Comparison of ENCODE assay signal across 26 mouse cellular contexts in genomic region chr13:12146402-12146801, GRCm38 (mm10). TPM values are rescaled to one million over a fixed set of nuclear protein-coding genes. Genes with fewer than 3 reads are reported as not detected.
DNase-seq lines count a peak whose midpoint lies in the region; ATAC-seq and TF ChIP-seq lines count a peak whose summit lies in the region.
"Had no signal": no experiment of that assay in that cellular context is flagged by ENCODE, and none has a peak within 500 bp of the region (broad histone marks: within the 10 kb centered on the region; RNA-seq: fewer than 3 reads in every experiment).

No protein-coding gene starts in this region.

- WGBS in heart, embryonic 13.5 days: 77% methylated on average over 2 of the region's 2 CpGs
- WGBS in kidney, postnatal 0 days: 52% methylated on average over 2 of the region's 2 CpGs
- WGBS in lung, postnatal 0 days: 43% methylated on average over 2 of the region's 2 CpGs
- WGBS in lung, adult 2 months: 65% methylated on average over 2 of the region's 2 CpGs

- H3K9ac ChIP-seq in heart, embryonic 13.5 days: no peak overlapping the region
- H3K9ac ChIP-seq in kidney, postnatal 0 days (ENCODE audit: low read depth, low read length): no peak overlapping the region
- no peak overlapping the region for H3K9ac ChIP-seq in lung, postnatal 0 days (replicated peaks; ENCODE audit: low read depth)
- H3K9ac ChIP-seq: forebrain, embryonic 13.5 days; hindbrain, embryonic 13.5 days had no signal

- H3K9me3 ChIP-seq in heart, embryonic 13.5 days: no peaks in the 10 kb centered on the region
- H3K9me3 ChIP-seq in kidney, postnatal 0 days (replicated peaks; ENCODE audit: low read length): no peaks in the 10 kb centered on the region
- H3K9me3 ChIP-seq in lung, postnatal 0 days (ENCODE audit: low read length): no peaks in the 10 kb centered on the region
- H3K9me3 ChIP-seq: forebrain, embryonic 10.5 days; forebrain, embryonic 13.5 days; G1E; heart, embryonic 10.5 days; hindbrain, embryonic 10.5 days; hindbrain, embryonic 13.5 days had no signal

- no peak for DNase-seq in heart, postnatal 10 days
- DNase-seq in kidney, postnatal 0 days (ENCODE audit: low spot score): peak; percentile 57
- DNase-seq in kidney, postnatal 4 days: no peak
- no peak for DNase-seq in lung, postnatal 0 days (ENCODE audit: low spot score)
- no peak for DNase-seq in lung, adult 2 months
- DNase-seq: adrenal gland, postnatal 10 days; adrenal gland, postnatal 36 days; cerebellum, adult 18-20 months; cerebellum, adult 9-10 months; cerebellum, postnatal 14 days; gastrocnemius, postnatal 10 days; gastrocnemius, postnatal 36 days; heart, adult 2 months; heart, postnatal 36 days had no signal

- no peak for ATAC-seq in heart, embryonic 13.5 days (ENCODE audit: extremely low read depth, insufficient number of reproducible peaks, low FRiP score, low TSS enrichment)
- no peak for ATAC-seq in kidney, postnatal 0 days (replicated peaks; ENCODE audit: low FRiP score, low read depth)
- peak; percentile 33; the same call in 1 of the 2 replicates for ATAC-seq in lung, postnatal 0 days
- ATAC-seq: forebrain, embryonic 13.5 days; forebrain, embryonic 16.5 days; hindbrain, embryonic 16.5 days; Patski had no signal

- peaks cover 26% of the 10 kb centered on the region for H3K4me1 ChIP-seq in heart, embryonic 13.5 days
- no peaks in the 10 kb centered on the region; the same call in 1 of the 2 replicates for H3K4me1 ChIP-seq in kidney, postnatal 0 days (replicated peaks; ENCODE audit: insufficient read depth, low read length)
- no peaks in the 10 kb centered on the region for H3K4me1 ChIP-seq in lung, postnatal 0 days (ENCODE audit: insufficient read depth, low read depth, low read length)
- H3K4me1 ChIP-seq in lung, adult 2 months (ENCODE audit: control insufficient read depth, insufficient read depth, low read length): no peaks in the 10 kb centered on the region
- H3K4me1 ChIP-seq: forebrain, embryonic 10.5 days; forebrain, embryonic 13.5 days; hindbrain, embryonic 10.5 days; hindbrain, embryonic 13.5 days had no signal

- no peak for TF ChIP-seq CTCF in kidney, postnatal 0 days (IDR thresholded peaks at IDR 0.05; ENCODE audit: low read depth)
- no peak for TF ChIP-seq CTCF in lung, postnatal 0 days (IDR thresholded peaks at IDR 0.05)
- no peak for TF ChIP-seq CTCF in lung, adult 2 months (IDR thresholded peaks at IDR 0.05; ENCODE audit: insufficient read depth, low read length)

- H3K4me2 ChIP-seq in heart, embryonic 13.5 days: no peak overlapping the region
- H3K4me2 ChIP-seq in kidney, postnatal 0 days (ENCODE audit: low read length): no peak overlapping the region
- H3K4me2 ChIP-seq in lung, postnatal 0 days (replicated peaks; ENCODE audit: low read depth, low read length): no peak overlapping the region
- H3K4me2 ChIP-seq: forebrain, embryonic 13.5 days; hindbrain, embryonic 13.5 days had no signal

- H3K4me3 ChIP-seq in heart, embryonic 13.5 days: no peak overlapping the region
- no peak overlapping the region for H3K4me3 ChIP-seq in kidney, postnatal 0 days (replicated peaks; ENCODE audit: low read depth, low read length)
- no peak overlapping the region for H3K4me3 ChIP-seq in lung, postnatal 0 days (ENCODE audit: low read depth, low read length)
- no peak overlapping the region for H3K4me3 ChIP-seq in lung, adult 2 months (replicated peaks; ENCODE audit: extremely low read depth, low read depth, low read length)
- H3K4me3 ChIP-seq: forebrain, embryonic 10.5 days; forebrain, embryonic 13.5 days; heart, adult 2 months; heart, embryonic 10.5 days; hindbrain, embryonic 10.5 days; hindbrain, embryonic 13.5 days had no signal

- no peak for TF ChIP-seq EP300 in lung, postnatal 0 days (IDR thresholded peaks at IDR 0.05)

- H3K27ac ChIP-seq in heart, embryonic 13.5 days (replicated peaks): 0 out of 2 replicates have a peak overlapping the region, but pooled peaks have one; percentile 6
- H3K27ac ChIP-seq in kidney, postnatal 0 days: no peak overlapping the region
- H3K27ac ChIP-seq in lung, postnatal 0 days (ENCODE audit: low read length): no peak overlapping the region
- H3K27ac ChIP-seq: forebrain, embryonic 10.5 days; forebrain, embryonic 13.5 days; heart, adult 2 months; heart, embryonic 10.5 days; hindbrain, embryonic 10.5 days; hindbrain, embryonic 13.5 days had no signal

- H3K36me3 ChIP-seq in heart, embryonic 13.5 days: no peaks in the 10 kb centered on the region
- no peaks in the 10 kb centered on the region for H3K36me3 ChIP-seq in kidney, postnatal 0 days (ENCODE audit: insufficient read depth, low read length)
- no peaks in the 10 kb centered on the region for H3K36me3 ChIP-seq in lung, postnatal 0 days (ENCODE audit: insufficient read depth, low read length)
- H3K36me3 ChIP-seq: forebrain, embryonic 10.5 days; G1E; heart, embryonic 10.5 days; hindbrain, embryonic 10.5 days; hindbrain, embryonic 13.5 days had no signal

- no peaks in the 10 kb centered on the region for H3K27me3 ChIP-seq in heart, embryonic 13.5 days (replicated peaks)
- no peaks in the 10 kb centered on the region for H3K27me3 ChIP-seq in kidney, postnatal 0 days (ENCODE audit: insufficient read depth, low read length)
- H3K27me3 ChIP-seq in lung, postnatal 0 days (replicated peaks; ENCODE audit: insufficient read depth, low read length): no peaks in the 10 kb centered on the region
- H3K27me3 ChIP-seq: CH12.LX; forebrain, embryonic 13.5 days; hindbrain, embryonic 13.5 days had no signal

- intact Hi-C loops in heart, postnatal 10 days (cut with DNase I): no loop called here

- no peak for TF ChIP-seq POLR2A in lung, adult 2 months (IDR thresholded peaks at IDR 0.05; ENCODE audit: borderline replicate concordance, extremely low read depth, low read depth, low read length)

RNA-seq across cellular contexts. Expression of gene Ryr2, which starts 39.7 kb away (rescaled TPM):
- 20.9 and 22.5 TPM in 2 replicates for polyA plus RNA-seq in heart, embryonic 13.5 days (2015; fragmentation: Nextera tagmentation; extraction: Ambion mirVana)
- total RNA-seq in heart, postnatal 10 days (2021): 100 to 1,000 TPM; 767 to 773 TPM
- polyA plus RNA-seq in kidney, postnatal 0 days (2015; fragmentation: Nextera tagmentation; extraction: Ambion mirVana): 0.09 and 0.17 TPM in 2 replicates
- 0.78 and 1.0 TPM in 2 replicates for polyA plus RNA-seq in lung, postnatal 0 days (2015; fragmentation: Nextera tagmentation; extraction: Ambion mirVana)
- polyA plus RNA-seq in lung, adult 2 months (2012; rRNA removed): 2.3 and 4.1 TPM in 2 replicates
- total RNA-seq: granulocyte monocyte progenitor cell, adult 5-6 weeks had no signal
- polyA plus RNA-seq: G1E, Patski had no signal
